Mouse (Mus musculus): Measurements from ENCODE around the gene Peg10. TPM values are rescaled to one million over a fixed set of nuclear protein-coding genes. Genes with fewer than 3 reads are reported as not detected.
A peak's percentile ranks its signal among the peaks of the same experiment; 100 is the strongest.

The Peg10 gene
- polyA plus RNA-seq (2015; fragmentation: Nextera tagmentation; extraction: Ambion mirVana), result 0.17 and 0.19 TPM in 2 replicates

DNA sequence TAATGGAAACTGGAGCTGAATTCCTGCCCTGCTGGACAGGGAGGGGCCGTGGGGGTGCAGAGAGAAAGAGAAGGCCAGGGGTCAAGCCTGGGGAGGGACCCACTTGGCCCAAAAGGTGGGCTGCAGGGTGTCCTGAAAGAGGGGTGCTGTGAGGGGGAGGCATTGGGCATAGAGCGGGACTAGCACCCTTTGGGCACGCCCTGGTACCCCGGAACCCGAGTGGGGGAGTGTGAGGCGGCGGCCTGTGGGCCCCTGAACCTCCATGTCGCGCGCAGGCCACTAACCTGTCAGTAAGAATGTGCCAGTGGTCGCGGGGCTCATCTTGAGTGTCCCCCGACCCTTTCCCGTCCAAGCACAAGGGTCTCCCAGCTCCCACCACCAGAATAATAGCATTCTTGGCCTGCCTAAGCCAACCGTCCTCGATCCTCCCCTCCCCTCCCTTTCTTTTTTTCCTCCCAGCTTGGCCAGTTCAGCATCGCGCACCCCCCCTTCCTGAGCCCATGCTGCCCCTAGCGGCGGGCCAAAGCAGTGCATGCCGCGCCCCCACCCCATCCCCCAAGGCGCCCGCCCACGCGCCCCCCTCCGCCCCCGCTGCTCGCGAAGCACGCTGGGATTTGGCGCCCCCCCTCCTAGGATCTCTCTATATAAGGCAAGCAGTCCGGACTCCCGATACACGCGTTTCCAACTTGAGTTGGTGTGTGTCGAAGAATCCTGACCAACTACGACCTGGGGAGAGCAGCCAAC, at the start of gene Peg10, which contains the start of gene Sgce:
Gene Peg10, plus strand, starts transcription at position 611 of the 744 bp plus-strand sequence.
Gene Sgce, minus strand, starts transcription at position 512 of the 744 bp plus-strand sequence.
- DNase-seq (ENCODE audit: low spot score), result peak; percentile 36

DNA sequence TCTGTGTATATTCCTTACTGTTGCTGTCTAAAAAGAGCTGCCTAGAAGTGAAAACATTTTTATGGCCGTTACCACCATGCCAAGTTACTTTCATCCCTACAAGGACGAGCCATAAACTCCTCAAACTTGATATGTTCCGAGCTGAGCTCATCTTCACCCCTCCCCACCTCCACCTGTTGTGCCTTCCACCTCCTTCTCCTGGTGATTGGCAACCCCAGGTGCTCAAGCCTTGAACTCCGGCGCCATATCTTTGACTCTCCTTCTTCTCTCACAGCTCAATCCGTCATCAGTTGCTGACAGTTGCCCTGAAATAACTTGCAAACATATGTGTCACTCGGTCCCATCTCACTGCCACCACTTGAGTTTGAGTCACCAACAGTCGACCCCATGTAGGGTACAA, 45.5 kb upstream of the Peg10 start:
- DNase-seq (ENCODE audit: low spot score), result no peak

DNA sequence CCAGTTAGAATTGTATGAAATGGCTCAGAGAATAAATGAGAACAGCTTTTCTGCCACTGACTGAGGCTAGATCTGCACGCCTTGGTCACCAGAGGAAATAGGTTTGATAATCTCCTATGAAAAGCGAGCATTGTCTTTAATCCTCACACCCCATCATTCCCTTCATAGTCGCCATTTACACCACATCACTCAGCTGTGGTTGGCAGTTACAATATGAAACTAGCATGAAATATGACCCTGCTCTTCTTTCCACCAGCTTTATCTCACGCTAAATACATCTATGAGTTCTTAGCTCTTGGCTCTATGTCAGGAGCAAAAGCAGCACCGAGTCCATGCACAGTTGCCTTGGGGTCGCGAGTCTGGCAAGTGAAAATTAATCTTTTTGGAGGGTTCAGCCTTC, 43.2 kb upstream of the Peg10 start:
- DNase-seq (ENCODE audit: low spot score), result no peak

DNA sequence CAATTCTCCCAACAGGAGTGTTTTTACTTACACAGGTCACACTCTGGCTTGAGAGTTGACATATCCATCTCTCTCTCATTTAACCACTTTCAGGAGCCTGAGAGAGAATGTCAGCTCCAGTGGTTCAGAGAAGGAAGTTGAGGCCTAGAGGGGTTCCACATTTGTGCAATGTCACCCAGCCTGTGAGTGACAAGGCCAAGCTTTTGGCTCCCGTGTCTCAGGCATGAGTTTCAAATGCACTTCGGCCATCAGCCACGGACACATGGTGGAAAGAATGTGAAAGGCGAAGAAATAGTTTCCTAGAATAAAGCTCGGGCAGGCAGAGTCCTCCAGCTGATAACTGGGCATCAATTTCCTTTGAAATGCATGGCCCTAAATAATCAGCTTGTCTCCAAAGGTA, 40.7 kb upstream of the Peg10 start:
- DNase-seq (ENCODE audit: low spot score), result no peak

DNA sequence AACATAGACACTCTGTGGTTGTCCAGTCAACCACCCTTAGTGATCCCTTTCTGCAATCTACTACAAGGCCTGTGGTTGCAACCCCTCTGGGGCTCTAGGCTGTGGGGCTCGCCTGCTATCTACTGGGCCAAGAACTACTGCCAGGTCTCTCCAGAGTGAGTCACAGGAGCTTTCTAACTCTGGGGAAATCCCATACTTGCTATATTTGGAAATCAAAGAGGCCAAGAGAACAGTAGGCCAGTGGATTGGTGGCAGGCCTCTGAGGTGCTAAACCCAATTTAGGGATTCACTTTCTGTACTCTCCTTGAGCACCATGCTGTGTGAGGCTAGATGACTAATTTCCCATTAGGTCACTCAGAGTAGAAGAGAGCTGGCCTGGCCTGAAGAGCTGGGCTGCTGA, 38.1 kb upstream of the Peg10 start:
- no peak for DNase-seq (ENCODE audit: low spot score)

DNA sequence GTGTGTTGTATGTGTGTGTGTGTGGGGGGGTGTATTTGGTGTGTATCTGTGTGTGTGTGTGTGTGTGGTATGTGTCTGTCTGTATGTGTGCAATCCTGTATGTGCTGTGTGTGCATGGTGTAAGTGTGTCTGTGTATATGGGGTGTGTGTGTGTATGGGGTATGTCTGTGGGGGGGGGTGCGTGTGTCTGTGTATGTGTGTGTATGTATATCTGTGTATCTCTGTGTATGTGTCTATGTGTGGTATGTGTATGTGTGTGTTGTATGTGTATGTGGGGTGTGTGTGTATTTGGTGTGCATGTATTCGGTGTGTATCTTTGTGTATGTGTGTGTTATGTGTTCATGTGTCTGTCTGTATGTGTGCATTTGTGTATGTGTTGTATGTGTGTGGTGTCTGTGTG, 30.9 kb upstream of the Peg10 start:
- DNase-seq (ENCODE audit: low spot score), result no peak

DNA sequence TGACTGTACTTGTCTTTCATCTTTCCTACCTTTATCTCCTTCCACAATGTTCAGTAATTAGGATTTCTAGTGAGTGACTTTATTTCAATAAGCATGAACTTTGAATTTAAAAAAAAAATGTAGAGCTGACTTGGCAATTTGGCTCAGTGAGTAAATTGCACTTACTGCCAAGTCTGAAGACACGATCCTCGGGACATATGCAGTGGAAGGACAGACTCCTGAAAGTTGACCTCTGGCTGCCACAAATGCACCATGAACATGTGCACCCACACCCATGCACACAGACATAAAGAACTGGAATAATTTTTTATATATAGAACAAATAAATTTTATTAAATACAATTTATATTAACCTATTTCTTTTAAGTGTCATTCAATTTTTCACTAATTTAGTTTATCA, 29.8 kb upstream of the Peg10 start:
- no peak for DNase-seq (ENCODE audit: low spot score)

DNA sequence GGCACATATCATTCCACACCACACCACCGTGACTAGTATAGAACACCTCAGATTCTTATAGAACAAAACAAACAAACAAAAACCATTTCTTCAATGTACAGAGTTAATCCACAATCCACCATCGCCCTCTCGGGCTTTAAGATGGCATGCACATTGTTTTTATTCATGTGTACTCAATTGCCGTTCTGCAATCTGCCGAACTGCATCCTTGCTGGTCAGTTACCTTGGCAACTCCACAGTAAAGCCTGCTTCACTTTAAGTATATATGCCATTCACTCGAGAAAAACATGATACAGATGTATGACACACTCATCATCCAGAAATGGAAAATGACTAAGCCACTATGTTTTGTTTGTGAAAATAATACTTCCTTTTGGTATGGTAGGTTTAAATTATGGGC, 25.0 kb upstream of the Peg10 start:
- no peak for DNase-seq (ENCODE audit: low spot score)

DNA sequence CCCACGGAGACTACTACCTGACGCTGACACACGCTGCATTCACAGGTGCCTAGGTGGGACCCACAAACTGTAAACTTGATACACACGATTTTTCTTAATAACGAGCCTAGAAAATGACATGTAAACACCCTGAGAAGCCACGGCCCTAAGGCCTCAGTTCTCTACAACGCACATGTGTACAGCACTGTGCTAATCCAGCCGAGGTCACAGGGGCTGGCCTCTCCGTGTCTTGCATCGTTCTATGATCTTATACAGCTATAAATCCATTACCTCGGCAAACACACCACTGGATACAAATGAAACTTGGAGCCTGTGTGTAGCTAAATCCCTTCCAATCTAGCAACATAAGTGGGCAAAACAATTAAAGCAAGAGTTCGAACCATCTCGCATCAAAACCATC, 24.4 kb upstream of the Peg10 start:
- DNase-seq (ENCODE audit: low spot score), result no peak

DNA sequence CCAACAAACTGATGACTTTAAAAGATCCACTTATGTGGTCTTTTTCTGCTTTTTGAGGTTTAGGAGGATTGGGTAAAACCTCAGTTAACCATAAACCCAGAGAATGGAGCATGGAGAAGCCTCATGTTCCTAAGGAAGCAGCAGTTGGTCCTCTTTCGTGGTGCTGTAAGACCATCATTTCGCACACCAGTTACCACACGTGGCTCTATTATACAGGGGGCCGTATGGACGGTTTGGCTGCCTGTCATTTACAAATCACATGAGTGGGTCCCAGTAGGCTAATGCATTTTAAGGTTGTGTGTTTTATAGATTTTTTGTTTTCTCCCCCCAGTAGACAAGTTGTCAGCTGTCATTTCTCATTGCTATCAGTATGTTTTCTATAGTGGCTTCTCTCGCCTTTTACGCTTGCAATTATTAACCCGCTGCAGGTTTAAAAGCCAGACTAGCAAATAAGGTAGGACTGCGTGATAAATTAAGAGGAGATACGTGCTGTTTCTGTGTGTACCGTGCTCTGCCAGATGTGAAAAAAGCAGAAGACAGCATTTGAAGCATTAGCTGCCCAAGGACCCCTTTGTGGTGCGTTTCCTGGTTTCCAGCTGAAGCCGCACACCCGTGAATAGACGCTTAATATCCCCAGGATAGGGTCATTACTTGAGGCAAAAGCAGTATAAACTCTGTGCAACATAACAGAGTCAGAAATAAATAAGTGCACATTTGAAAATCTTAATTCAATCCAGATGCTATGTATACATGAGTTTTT, 22.9 kb upstream of the Peg10 start:
- DNase-seq (ENCODE audit: low spot score), result no peak

DNA sequence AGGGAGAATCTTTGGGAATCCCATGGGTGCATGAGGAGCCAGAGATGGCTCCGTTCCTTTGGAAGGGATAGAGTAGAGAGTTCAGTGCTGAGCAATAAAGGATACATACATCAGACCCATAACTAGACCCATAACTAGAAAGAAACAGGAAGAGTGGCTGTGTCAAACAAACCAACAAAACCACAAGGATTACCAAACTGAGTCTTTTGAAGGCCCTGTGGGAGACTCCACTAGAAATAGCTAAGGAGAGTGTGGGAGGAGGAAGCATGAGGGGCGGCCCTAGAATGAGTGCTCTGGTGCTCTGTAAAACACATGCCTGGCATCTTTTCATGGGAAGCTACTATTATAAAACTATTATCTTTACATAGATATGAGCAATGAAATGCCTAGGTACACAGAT, 18.8 kb upstream of the Peg10 start:
- DNase-seq (ENCODE audit: low spot score), result no peak

DNA sequence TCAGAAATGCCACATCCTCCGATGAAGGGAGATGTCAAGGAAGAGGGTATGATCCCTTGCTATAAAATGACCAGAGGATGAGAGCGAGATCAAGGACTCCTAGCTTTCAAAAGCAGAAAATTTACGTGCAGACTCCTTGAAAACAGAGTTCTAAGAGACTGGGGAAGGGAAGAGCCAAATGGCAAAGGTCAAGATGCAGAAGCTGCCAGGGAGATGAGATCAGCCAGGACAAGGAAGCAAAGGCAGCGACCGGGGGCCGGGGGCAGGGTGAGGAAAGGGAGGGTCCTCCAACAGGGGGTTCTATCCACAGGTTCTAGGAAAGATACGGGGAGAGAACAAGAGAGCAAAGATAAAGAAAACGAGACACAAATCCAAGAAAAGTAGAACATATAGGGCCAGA, 15.4 kb upstream of the Peg10 start:
- DNase-seq (ENCODE audit: low spot score), result no peak

DNA sequence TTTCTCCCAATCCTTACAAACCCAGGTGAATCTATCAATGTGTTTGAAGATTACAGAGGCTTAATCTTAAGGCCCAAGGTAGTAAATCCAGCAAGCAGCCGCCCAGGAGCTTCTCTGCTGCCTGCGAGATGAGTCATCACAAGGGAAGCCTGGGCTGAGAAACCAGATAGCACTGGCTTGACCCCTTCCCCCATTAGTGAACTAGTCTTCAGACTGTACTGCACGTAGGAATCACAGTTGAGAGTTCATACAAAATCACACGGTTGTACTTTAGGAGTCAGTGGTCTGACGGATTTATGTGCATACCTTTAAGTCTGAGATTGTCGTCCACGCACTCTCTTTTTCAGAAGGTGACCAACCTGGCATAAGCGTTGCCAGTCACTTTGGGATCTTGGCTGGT, 13.9 kb upstream of the Peg10 start:
- DNase-seq (ENCODE audit: low spot score), result no peak

DNA sequence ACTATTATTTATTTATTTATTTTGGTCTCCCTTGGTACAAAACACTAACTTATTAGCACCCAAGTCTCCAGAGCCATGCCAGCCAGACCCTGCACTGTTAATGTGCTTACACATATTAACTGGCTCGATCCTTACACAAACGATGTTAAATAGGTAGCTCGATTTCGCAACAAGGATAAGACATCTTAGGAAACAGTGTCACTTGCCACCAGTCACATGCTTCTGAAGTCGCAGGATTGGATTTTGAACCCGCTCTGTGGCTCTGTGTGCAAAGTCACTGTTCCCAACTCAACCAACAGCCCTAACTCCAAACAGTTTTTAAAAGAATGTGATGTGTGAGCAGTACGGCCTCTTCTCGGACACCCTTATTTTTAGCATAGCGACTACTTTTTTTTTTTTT, 10.7 kb upstream of the Peg10 start:
- no peak for DNase-seq (ENCODE audit: low spot score)

DNA sequence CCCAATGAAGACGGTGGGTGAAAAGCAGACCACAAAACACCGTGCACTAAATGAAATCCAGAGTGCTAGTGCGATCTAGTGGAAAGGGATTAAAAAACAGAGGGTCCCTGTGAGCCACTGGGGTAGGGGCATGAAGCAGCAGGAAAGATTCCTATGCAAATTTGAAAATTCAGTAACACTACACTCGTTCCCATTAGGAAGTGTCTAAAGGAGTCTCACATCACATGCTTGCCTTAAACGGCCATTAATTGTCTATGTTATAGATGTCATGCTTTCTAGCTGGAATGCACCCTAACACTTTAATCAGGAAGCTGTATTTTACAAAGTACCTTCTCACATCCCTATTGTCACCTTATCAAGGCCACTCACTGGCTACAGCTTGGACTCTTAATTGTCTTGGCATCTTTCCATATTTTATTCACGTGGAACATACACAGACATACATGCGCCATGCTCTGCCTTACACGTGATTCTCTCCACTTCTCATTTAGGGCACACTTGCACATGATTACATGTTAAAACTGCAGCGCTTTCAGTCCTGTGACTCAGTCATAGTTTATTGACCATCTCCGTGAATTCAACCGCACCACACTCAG, 9.0 kb upstream of the Peg10 start:
- DNase-seq (ENCODE audit: low spot score), result no peak

DNA sequence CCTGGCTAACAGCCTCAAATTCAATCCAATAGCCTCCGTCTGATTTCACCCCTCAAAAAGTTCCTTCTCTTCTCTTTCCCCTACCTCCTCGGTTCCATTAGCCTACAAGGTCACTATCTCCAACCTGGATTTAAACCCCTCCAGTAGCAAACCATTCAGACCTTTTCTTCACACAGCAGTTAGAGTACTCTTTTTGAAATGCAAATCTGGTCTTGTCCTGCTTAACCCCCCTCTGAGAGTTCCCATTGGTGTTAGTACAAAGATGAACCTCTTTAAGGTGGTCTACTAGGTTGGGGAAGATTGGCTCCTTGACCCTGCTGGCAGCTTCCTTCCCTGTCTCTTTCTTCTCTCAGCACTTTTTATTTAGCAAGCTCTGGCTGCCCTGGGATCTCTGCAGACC, 8.4 kb upstream of the Peg10 start:
- no peak for DNase-seq (ENCODE audit: low spot score)

DNA sequence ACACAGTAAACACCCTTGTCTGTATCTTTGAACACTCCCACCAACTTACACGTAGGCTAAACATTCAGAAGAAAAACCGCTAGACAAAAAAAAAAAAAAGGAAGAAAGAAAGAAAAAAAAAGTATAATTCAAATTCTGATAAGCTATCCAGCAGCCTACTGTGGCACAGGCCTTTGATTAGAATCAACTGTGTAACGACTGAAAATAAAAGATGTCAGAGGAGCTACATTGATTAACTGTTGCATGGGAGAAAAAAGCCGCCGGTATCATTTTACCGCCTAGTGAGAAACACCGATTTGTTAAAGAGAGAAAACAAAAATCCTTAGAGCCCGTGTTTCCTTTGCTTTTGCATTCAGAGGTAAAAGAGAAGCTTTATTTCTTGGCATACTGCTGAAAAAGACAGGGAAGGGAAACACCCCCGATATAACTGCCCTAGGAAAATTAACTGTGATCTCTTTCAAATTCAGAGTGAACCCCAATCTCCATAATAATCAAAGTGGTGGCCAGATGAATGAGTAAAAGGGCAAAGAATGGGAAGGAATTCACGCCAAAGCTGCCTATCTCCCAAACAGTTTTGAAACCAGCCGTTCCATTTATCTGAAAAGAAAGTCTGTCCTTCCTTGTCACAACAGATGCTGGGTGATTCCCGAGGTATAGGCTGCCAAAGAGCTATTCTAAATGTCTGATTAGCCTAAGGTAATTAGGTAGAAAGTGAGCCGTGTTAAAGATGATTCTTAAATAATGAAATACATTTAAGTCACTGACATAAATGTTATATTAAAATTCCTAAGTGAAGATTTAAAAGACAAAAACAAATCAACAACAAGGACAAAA, 7.4 kb upstream of the Peg10 start:
- DNase-seq (ENCODE audit: low spot score), result no peak

DNA sequence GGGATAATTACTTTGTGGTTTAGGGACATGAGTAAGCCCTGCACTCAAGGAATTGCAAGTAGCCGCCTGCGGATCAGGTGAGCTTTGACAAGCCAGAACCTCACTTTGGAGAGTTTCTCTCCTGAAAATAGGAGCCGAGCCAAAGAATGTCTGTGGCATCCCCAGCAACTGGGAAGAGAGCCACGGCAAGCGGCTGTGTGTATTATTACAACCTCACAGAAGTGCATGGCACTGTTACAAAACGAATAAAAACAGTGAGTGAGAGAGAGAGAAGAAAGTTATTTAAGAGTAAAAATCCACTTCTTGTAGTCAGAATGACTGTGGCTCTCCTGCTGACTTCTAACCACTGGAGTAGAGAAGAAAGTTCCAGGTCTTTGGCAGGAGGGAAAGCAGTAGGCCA, 6.6 kb upstream of the Peg10 start:
- DNase-seq (ENCODE audit: low spot score), result no peak

DNA sequence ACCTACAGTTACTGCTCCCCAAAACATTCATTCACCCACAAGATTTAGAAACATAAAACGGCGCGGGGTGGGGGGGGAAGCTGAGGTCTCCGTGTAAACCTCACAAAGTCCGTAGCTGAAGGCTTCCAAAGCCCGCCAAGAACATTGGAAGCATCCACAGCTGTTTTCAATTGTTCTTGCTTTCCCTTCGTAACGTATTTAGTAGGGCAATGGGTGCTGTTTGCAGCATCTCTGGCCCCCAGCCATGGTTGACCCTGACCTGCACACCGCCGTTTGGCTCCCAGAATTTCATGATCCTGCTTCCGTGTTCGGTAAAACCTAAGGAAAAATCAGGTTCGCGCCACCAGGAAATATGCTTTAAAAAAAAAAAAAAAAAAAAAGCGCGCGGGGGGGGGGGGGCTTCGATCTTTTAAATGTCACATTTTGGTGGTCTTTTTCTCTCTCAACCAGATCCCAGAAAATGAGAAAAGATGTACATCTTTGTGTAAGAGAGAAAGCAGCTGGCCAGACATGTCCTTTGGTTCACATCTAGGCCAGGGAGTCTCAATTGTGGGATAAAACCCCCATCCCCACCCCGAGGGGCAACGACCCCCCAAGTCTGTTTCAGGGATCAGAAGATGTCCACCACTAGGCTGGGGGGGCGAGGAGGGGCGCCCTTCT, 940 bp upstream of the Peg10 start:
- DNase-seq (ENCODE audit: low spot score), result no peak

DNA sequence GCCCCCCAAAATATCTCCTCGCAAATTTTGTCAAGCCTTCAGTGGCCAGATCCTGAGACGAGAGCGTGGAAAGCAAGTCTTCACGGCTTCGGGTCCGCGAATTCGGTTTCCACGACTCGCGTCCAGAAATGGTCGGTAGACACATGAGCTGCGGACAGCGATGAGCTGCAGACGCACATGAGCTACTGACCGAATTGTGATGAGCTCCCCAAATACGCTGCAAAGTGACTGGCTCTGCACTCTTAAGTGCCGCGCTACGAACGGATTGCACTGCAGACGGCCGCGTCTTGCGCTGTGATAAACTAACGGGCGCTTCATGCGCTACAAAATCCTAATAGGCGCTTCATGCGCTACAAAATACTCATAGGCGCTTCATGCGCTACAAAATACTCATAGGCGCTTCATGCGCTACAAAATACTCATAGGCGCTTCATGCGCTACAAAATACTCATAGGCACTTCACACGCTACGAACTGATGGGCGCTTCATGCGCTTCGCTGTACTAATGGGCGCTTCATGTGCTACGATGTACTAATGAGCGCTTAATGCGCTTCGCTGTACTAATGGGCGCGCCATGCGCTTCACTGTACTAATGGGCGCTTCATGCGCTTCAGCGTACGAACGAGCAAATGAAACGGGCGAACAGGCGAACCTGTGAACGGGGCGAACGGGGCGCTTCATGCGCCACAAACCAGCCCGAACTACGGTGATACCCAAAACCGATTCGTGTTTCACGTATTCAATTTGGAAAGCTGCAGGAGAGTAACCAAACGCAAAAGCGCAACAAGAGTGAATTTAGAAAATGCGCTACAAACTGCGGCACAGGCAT, 785 bp downstream of the Peg10 start:
- peak; percentile 55 for DNase-seq (ENCODE audit: low spot score)

All from thymus, postnatal 0 days (tissue).